Mouse (Mus musculus) ES-Bruce4 (cell line): ENCODE results near the gene Insyn1. TPM values are rescaled to one million over a fixed set of nuclear protein-coding genes. Genes with fewer than 3 reads are reported as not detected.
A peak's percentile ranks its signal among the peaks of the same experiment; 100 is the strongest.

Experiments
- H3K27ac ChIP-seq: 2 replicates; pipeline ENCODE4 v1.5.1; 2012; ENCODE audit warnings: low read length, inconsistent platforms; ENCODE audit not compliant: insufficient read depth
- H3K27me3 ChIP-seq: 2 replicates; pipeline ENCODE4 v1.6.1; 2012; ENCODE audit warnings: mild to moderate bottlenecking, low read length, inconsistent platforms; ENCODE audit not compliant: control insufficient read depth, poor library complexity, insufficient read depth, severe bottlenecking
- H3K36me3 ChIP-seq: 2 replicates; pipeline ENCODE4 v1.6.1; 2012; ENCODE audit warnings: inconsistent platforms, mild to moderate bottlenecking, low read length, moderate library complexity; ENCODE audit not compliant: control insufficient read depth, poor library complexity, insufficient read depth, severe bottlenecking
- H3K4me1 ChIP-seq: one replicate; pipeline ENCODE4 v1.8.1; 2011; ENCODE audit warnings: low read length; ENCODE audit not compliant: control insufficient read depth, insufficient read depth
- H3K4me3 ChIP-seq: 2 replicates; pipeline ENCODE4 v1.5.1; 2011; ENCODE audit warnings: low read depth, mild to moderate bottlenecking, low read length
- H3K9ac ChIP-seq: 2 replicates; pipeline ENCODE4 v1.6.1; 2012; ENCODE audit warnings: low read depth, mild to moderate bottlenecking, inconsistent platforms; ENCODE audit not compliant: poor library complexity, severe bottlenecking
- H3K9me3 ChIP-seq: replicated peaks from 2 replicates; pipeline ENCODE4 v1.6.1; 2012; ENCODE audit warnings: mild to moderate bottlenecking, low read length, inconsistent platforms; ENCODE audit not compliant: control insufficient read depth, poor library complexity, insufficient read depth, severe bottlenecking
- CTCF ChIP-seq: IDR thresholded peaks from one replicate; pipeline ENCODE4 v1.8.1; 2011; ENCODE audit warnings: low read depth, low read length
- EP300 ChIP-seq: IDR thresholded peaks from 2 replicates; pipeline ENCODE4 v1.6.1; 2011; ENCODE audit warnings: low read depth, low read length; ENCODE audit not compliant: insufficient read depth
- POLR2A ChIP-seq: IDR thresholded peaks from one replicate; pipeline ENCODE4 v1.8.1; 2011; ENCODE audit warnings: low read length; ENCODE audit not compliant: insufficient read depth
- polyA plus RNA-seq: library from polyadenylated mRNA; stranded (reverse); fragments of >200 nt; gene quantifications from 2 replicates; pipeline ENCODE4 v1.2.4, GENCODE M21; 2011; ENCODE audit warnings: low read depth; ENCODE audit not compliant: missing spikeins, insufficient read depth, insufficient read length

The Insyn1 gene
- polyA plus RNA-seq, 1 experiment, result 2.2 TPM

- Histone ChIP-seq H3K4me1 (peaks cover 5% of the 10 kb centered on the region), H3K9me3 (no peaks in the 10 kb centered on the region; the same call in 1 of the 2 replicates), H3K27me3 (no peaks in the 10 kb centered on the region), H3K4me3 (no peak overlapping the region), H3K36me3 (no peaks in the 10 kb centered on the region), H3K27ac (no peak overlapping the region), H3K9ac (no peak overlapping the region)
- TF ChIP-seq POLR2A (no peak), CTCF (no peak), EP300 (no peak)
These were observed 46.0 kb upstream of the Insyn1 start for GRCm38 (mm10) chr9:58442105-58443010.

GRCm38 (mm10) chr9:58443061-58443460, 45.3 kb upstream of the Insyn1 start:
- no peak overlapping the region for H3K27ac ChIP-seq
- peaks cover 8% of the 10 kb centered on the region for H3K4me1 ChIP-seq
- TF ChIP-seq POLR2A (no peak), CTCF (no peak)
- H3K4me3 ChIP-seq, result no peak overlapping the region
- H3K36me3 ChIP-seq, result no peaks in the 10 kb centered on the region
- H3K9me3 ChIP-seq, result no peaks in the 10 kb centered on the region; the same call in 1 of the 2 replicates
- H3K9ac ChIP-seq, result no peak overlapping the region
- no peaks in the 10 kb centered on the region for H3K27me3 ChIP-seq

GRCm38 (mm10) chr9:58446829-58447228, 41.6 kb upstream of the Insyn1 start:
- Histone ChIP-seq H3K4me3 (no peak overlapping the region), H3K27me3 (no peaks in the 10 kb centered on the region), H3K4me1 (peaks cover 16% of the 10 kb centered on the region), H3K36me3 (no peaks in the 10 kb centered on the region), H3K9me3 (no peaks in the 10 kb centered on the region; the same call in 1 of the 2 replicates), H3K9ac (no peak overlapping the region), H3K27ac (0 out of 2 replicates have a peak overlapping the region, but pooled peaks have one; percentile 0)
- TF ChIP-seq POLR2A (no peak), EP300 (no peak), CTCF (no peak)

DNA sequence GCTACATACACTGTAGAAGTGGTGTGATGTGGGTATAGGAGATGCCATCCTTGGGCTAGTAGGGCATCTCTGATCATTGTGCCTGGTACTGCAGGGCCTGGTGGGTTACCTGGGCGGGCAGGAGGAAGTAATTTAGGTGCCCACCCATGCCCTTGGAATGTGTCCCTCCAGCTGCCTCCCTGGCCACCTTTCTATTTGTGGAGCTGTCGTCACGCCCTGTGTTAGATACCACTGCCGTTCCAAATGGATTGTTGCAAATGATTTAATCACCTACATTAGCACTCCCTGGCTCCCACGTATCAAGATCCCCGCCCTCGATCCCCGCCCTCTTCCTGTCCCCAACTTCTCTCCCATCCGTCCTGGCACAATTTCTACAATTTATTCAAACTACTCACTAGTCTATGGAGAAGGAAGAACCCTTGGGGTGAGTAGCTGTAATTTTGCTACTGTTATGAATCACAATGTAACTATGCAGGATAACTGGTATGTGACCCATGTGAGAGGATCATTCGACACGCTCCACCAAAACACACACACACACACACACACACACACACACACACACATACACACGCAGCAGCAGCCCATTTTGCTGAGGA, 40.3 kb upstream of the Insyn1 start:
- Histone ChIP-seq H3K9ac (no peak overlapping the region), H3K4me3 (no peak overlapping the region), H3K9me3 (no peaks in the 10 kb centered on the region; the same call in 1 of the 2 replicates), H3K36me3 (no peaks in the 10 kb centered on the region), H3K4me1 (peaks cover 16% of the 10 kb centered on the region), H3K27ac (peak overlapping the region; percentile 71), H3K27me3 (no peaks in the 10 kb centered on the region)
- TF ChIP-seq CTCF, result no peak
- TF ChIP-seq POLR2A, result no peak
- 0 out of 2 replicates have a peak, but pooled peaks have one; percentile 27 for TF ChIP-seq EP300

- Histone ChIP-seq H3K4me1 (peaks cover 20% of the 10 kb centered on the region), H3K36me3 (no peaks in the 10 kb centered on the region), H3K9ac (no peak overlapping the region), H3K27ac (peak overlapping the region; percentile 85), H3K27me3 (no peaks in the 10 kb centered on the region), H3K9me3 (no peaks in the 10 kb centered on the region; the same call in 1 of the 2 replicates), H3K4me3 (no peak overlapping the region)
- TF ChIP-seq CTCF (no peak), EP300 (0 out of 2 replicates have a peak, but pooled peaks have one; percentile 10)
These were observed 38.9 kb upstream of the Insyn1 start for GRCm38 (mm10) chr9:58449526-58449925.

GRCm38 (mm10) chr9:58453791-58454378, 34.5 kb upstream of the Insyn1 start:
- Histone ChIP-seq H3K27ac (peak overlapping the region; percentile 80), H3K27me3 (no peaks in the 10 kb centered on the region), H3K4me1 (peaks cover 10% of the 10 kb centered on the region), H3K9ac (peak overlapping the region; percentile 38), H3K4me3 (no peak overlapping the region), H3K9me3 (no peaks in the 10 kb centered on the region), H3K36me3 (peaks cover 3% of the 10 kb centered on the region; the same call in 1 of the 2 replicates)
- TF ChIP-seq CTCF, result no peak
- no peak for TF ChIP-seq EP300
- TF ChIP-seq POLR2A, result no peak
